Mouse (Mus musculus): Measurements from ENCODE around the gene Kctd7.

Gene Kctd7

GRCm38 (mm10) chr5:130144334-130145312, at the start of gene Kctd7:
Gene Kctd7 (plus strand): TSS chr5:130144861.
- DNase-seq, result peak; percentile 97

- DNase-seq, result no peak
These were observed 47.9 kb upstream of the Kctd7 start for GRCm38 (mm10) chr5:130096754-130097153.

- no peak for DNase-seq
These were observed 46.8 kb upstream of the Kctd7 start for GRCm38 (mm10) chr5:130097837-130098236.

GRCm38 (mm10) chr5:130101724-130102123, 42.9 kb upstream of the Kctd7 start:
- no peak for DNase-seq

GRCm38 (mm10) chr5:130109348-130109747, 35.3 kb upstream of the Kctd7 start:
- no peak for DNase-seq

GRCm38 (mm10) chr5:130110632-130111464, 33.8 kb upstream of the Kctd7 start:
- peak; percentile 39 for DNase-seq

- no peak for DNase-seq
These were observed 32.0 kb upstream of the Kctd7 start for GRCm38 (mm10) chr5:130112653-130113052.

GRCm38 (mm10) chr5:130116116-130116515, 28.5 kb upstream of the Kctd7 start:
- no peak for DNase-seq

GRCm38 (mm10) chr5:130116857-130117256, 27.8 kb upstream of the Kctd7 start:
- DNase-seq, result no peak

GRCm38 (mm10) chr5:130117932-130118331, 26.7 kb upstream of the Kctd7 start:
- DNase-seq, result no peak

- no peak for DNase-seq
These were observed 25.4 kb upstream of the Kctd7 start for GRCm38 (mm10) chr5:130119236-130119635.

GRCm38 (mm10) chr5:130120070-130120736, 24.5 kb upstream of the Kctd7 start:
- no peak for DNase-seq

GRCm38 (mm10) chr5:130120904-130121303, 23.8 kb upstream of the Kctd7 start:
- peak; percentile 78 for DNase-seq

- DNase-seq, result no peak
These were observed 22.3 kb upstream of the Kctd7 start for GRCm38 (mm10) chr5:130122355-130122754.

- peak; percentile 53 for DNase-seq
These were observed 20.4 kb upstream of the Kctd7 start for GRCm38 (mm10) chr5:130124271-130124670.

- peak; percentile 38 for DNase-seq
These were observed 15.8 kb upstream of the Kctd7 start for GRCm38 (mm10) chr5:130128686-130129523.

GRCm38 (mm10) chr5:130129524-130129793, 15.2 kb upstream of the Kctd7 start:
- no peak for DNase-seq

GRCm38 (mm10) chr5:130136597-130136996, 8.1 kb upstream of the Kctd7 start:
- no peak for DNase-seq

- DNase-seq, result peak; percentile 88
These were observed 5.3 kb upstream of the Kctd7 start for GRCm38 (mm10) chr5:130139393-130139792.

GRCm38 (mm10) chr5:130141138-130141537, 3.5 kb upstream of the Kctd7 start:
- DNase-seq, result no peak

- peak; percentile 44 for DNase-seq
These were observed 2.6 kb upstream of the Kctd7 start for GRCm38 (mm10) chr5:130142041-130142440.

GRCm38 (mm10) chr5:130143101-130143500, 1.6 kb upstream of the Kctd7 start:
- DNase-seq, result no peak

Data from kidney, postnatal 10 days (tissue).